Mouse (Mus musculus) myocyte (in vitro differentiated cells): ENCODE measurements around the gene Teddm3. TPM values are rescaled to one million over a fixed set of nuclear protein-coding genes. Genes with fewer than 3 reads are reported as not detected.

Experiments used
- H3K27me3 ChIP-seq: one replicate; pipeline ENCODE4 v1.6.1; 2011; ENCODE audit not compliant: control insufficient read depth, insufficient read depth, insufficient read length
- H3K36me3 ChIP-seq: one replicate; pipeline ENCODE4 v1.6.1; 2011; ENCODE audit not compliant: control insufficient read depth, insufficient read depth
- H3K4me2 ChIP-seq: one replicate; pipeline ENCODE4 v1.6.1; 2011; ENCODE audit warnings: low read depth, control low read depth
- H3K4me3 ChIP-seq: one replicate; pipeline ENCODE4 v1.5.1; 2011; ENCODE audit warnings: mild to moderate bottlenecking, control low read depth, moderate library complexity
- H3K79me2 ChIP-seq: one replicate; pipeline ENCODE4 v1.6.1; 2011; ENCODE audit not compliant: control insufficient read depth, insufficient read depth
- H3ac ChIP-seq: one replicate; pipeline ENCODE4 v1.6.1; 2011; ENCODE audit not compliant: control insufficient read depth, insufficient read length
- CEBPB ChIP-seq: IDR thresholded peaks from 2 replicates; pipeline ENCODE4 v1.6.1; 2011; ENCODE audit warnings: mild to moderate bottlenecking, moderate library complexity; ENCODE audit not compliant: poor library complexity, insufficient read depth, severe bottlenecking
- E2F4 ChIP-seq: IDR thresholded peaks from one replicate; pipeline ENCODE4 v1.6.1; 2011; ENCODE audit warnings: mild to moderate bottlenecking, control low read depth, moderate library complexity; ENCODE audit not compliant: insufficient read depth
- MYOD1 ChIP-seq, 3 experiments: IDR thresholded peaks; one replicate each; pipeline ENCODE4 v1.6.1; 2011; ENCODE audit warnings: control low read depth in 2 of 3, low read depth in 2 of 3, mild to moderate bottlenecking in 2 of 3, moderate library complexity in 1 of 3; ENCODE audit not compliant: insufficient read length in 2 of 3, control insufficient read depth in 1 of 3
- POLR2A ChIP-seq: IDR thresholded peaks from one replicate; pipeline ENCODE4 v1.6.1; 2011; ENCODE audit warnings: low read depth, mild to moderate bottlenecking, control low read depth, moderate library complexity; ENCODE audit not compliant: insufficient read length
- REST ChIP-seq: IDR thresholded peaks from one replicate; pipeline ENCODE4 v1.6.1; 2011; ENCODE audit warnings: mild to moderate bottlenecking, control low read depth, moderate library complexity; ENCODE audit not compliant: insufficient read depth, insufficient read length
- TCF12 ChIP-seq: IDR thresholded peaks from one replicate; pipeline ENCODE4 v1.6.1; 2011; ENCODE audit warnings: mild to moderate bottlenecking, control low read depth; ENCODE audit not compliant: poor library complexity, insufficient read depth, severe bottlenecking
- USF1 ChIP-seq: IDR thresholded peaks from one replicate; pipeline ENCODE4 v1.6.1; 2011; ENCODE audit warnings: low read depth, mild to moderate bottlenecking, control low read depth, moderate library complexity
- polyA plus RNA-seq: library from polyadenylated mRNA; unstranded; fragments of >200 nt; fragmentation: generic; extraction: Trizol; gene quantifications from one replicate; pipeline ENCODE4 v1.2.1, GENCODE M21; 2012; ENCODE audit warnings: missing spikeins

The Teddm3 gene
- polyA plus RNA-seq, 1 experiment = 0.24 TPM

GRCm38 (mm10) chr16:21116078-21116477, 37.7 kb downstream of the Teddm3 start:
- Histone ChIP-seq H3K4me3 (no peak overlapping the region), H3K4me2 (no peak overlapping the region), H3K27me3 (no peaks in the 10 kb centered on the region), H3K79me2 (no peaks in the 10 kb centered on the region), H3ac (no peak overlapping the region), H3K36me3 (no peaks in the 10 kb centered on the region)
- TF ChIP-seq POLR2A (no peak), REST (no peak), TCF12 (no peak), E2F4 (no peak), MYOD1 (IDR thresholded peaks at IDR 0.05; ENCODE audit: control insufficient read depth in 1 of 3, insufficient read length in 2 of 3, low read depth in 2 of 3) (no peak), CEBPB (no peak)

GRCm38 (mm10) chr16:21109473-21109872, 44.3 kb downstream of the Teddm3 start:
- Histone ChIP-seq H3K4me3 (no peak overlapping the region), H3K36me3 (no peaks in the 10 kb centered on the region), H3K4me2 (no peak overlapping the region), H3K79me2 (no peaks in the 10 kb centered on the region), H3ac (no peak overlapping the region), H3K27me3 (no peaks in the 10 kb centered on the region)
- no peak for TF ChIP-seq USF1

Other genes starting within 250 kb of the Teddm3 start
- 30.6 TPM for gene Ephb3, start 50.8 kb upstream of the Teddm3 start, polyA plus RNA-seq